Mouse (Mus musculus): ENCODE data around the gene Tdrd9. TPM values are rescaled to one million over a fixed set of nuclear protein-coding genes. Genes with fewer than 3 reads are reported as not detected.

The Tdrd9 gene
- polyA plus RNA-seq (2015; fragmentation: Nextera tagmentation; extraction: Ambion mirVana): 0.05 TPM in 1 of 2 replicates, not detected in the other

DNA sequence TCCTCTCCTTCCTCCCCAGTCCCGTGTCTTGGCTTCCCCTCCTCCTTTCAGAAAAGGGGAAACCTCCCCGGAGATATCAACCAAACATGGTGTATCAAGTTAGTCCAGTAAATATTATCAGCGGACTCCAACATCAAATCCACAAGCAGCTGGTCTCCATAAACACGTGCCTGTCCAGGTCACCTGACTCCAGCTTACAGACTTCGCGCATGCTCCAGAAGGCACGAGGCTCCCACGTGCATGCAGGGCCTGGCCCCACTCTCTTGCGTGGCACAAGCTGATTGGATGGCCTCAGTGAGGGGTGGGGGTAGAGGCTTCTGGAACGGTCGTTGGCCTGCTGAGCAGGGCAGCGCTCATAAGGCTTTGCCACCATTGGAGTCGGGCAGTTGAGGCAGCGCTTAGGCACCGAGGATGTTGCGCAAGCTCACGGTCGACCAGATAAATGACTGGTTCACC is at the start of gene Tdrd9:
Gene Tdrd9 (plus strand): TSS at position 329 of the 456 bp plus-strand sequence.
- Histone ChIP-seq H3K4me2 (no peak within 1 kb of the TSS), H3K9me3 (replicated peaks) (no peaks in the 10 kb centered on the region), H3K4me1 (replicated peaks) (peaks cover 4% of the 10 kb centered on the region), H3K4me3 (replicated peaks) (no peak within 1 kb of the TSS), H3K9ac (no peak within 1 kb of the TSS), H3K27ac (no peak within 1 kb of the TSS), H3K36me3 (no peaks in the 10 kb centered on the region), H3K27me3 (no peaks in the 10 kb centered on the region)
- DNase-seq (no peak), ATAC-seq (ENCODE audit: low read depth) (no peak)
- 75% methylated on average over 18 of the region's 18 CpGs for WGBS (ENCODE audit: insufficient replicate concordance)

DNA sequence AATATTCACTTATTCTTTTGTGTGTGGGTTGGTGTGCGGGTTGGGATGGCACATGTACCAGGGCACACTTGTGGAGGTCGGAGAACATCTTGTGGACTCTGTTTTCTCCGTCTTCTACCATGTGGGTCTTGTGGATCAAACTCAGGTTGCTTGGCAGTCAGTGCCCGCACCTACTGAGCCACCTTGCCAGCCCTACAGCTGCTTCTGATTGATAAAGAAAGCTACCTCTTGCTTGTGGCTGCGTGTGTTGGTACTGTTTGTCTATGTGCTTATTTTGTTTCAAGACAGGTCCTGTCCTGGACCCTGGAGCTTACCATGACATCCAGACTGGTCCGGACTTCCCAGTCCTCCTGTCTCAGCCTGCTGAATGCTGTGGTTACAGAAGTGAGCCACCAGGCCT is 48.2 kb upstream of the Tdrd9 start:
- Histone ChIP-seq H3K4me1 (replicated peaks) (peaks cover 20% of the 10 kb centered on the region), H3K36me3 (no peaks in the 10 kb centered on the region), H3K4me3 (replicated peaks) (no peak overlapping the region), H3K27ac (peak overlapping the region; percentile 54), H3K27me3 (peaks cover 4% of the 10 kb centered on the region), H3K9me3 (replicated peaks) (no peaks in the 10 kb centered on the region), H3K4me2 (no peak overlapping the region), H3K9ac (peak overlapping the region; percentile 19; the same call in 1 of the 2 replicates)
- ATAC-seq (ENCODE audit: low read depth) (peak; percentile 79), DNase-seq (peak; percentile 28)
- 45% methylated on average over 6 of the region's 6 CpGs for WGBS (ENCODE audit: insufficient replicate concordance)

DNA sequence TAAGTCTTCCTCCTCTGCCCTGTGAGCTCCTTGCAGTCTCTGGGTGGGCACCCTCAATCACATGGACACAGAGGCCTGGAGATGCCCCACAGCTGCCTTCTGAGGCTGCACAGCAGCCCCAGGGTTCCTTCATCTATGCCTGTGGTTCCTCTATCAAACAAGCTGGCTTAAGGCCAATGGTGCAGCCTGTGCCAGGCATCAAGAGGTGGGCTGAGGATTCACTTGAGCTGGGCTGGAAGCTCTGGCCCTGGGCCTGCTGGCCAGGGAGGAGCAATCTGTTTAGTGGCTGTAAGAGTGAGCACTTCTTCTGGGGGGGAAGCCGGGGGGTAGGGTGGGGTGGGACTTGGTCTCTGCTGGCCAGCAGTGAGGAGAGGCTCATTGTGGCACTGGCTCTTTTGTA is 44.0 kb upstream of the Tdrd9 start:
- ATAC-seq (ENCODE audit: low read depth) (no peak), DNase-seq (no peak)
- H3K27ac ChIP-seq: no peak overlapping the region
- no peaks in the 10 kb centered on the region for H3K36me3 ChIP-seq
- H3K4me3 ChIP-seq (replicated peaks): no peak overlapping the region
- no peak overlapping the region for H3K9ac ChIP-seq
- H3K27me3 ChIP-seq: no peaks in the 10 kb centered on the region
- WGBS (ENCODE audit: insufficient replicate concordance): 62% methylated on average over 1 of the region's 1 CpGs
- no peak overlapping the region for H3K4me2 ChIP-seq
- no peaks in the 10 kb centered on the region for H3K9me3 ChIP-seq (replicated peaks)
- H3K4me1 ChIP-seq (replicated peaks): peaks cover 24% of the 10 kb centered on the region

DNA sequence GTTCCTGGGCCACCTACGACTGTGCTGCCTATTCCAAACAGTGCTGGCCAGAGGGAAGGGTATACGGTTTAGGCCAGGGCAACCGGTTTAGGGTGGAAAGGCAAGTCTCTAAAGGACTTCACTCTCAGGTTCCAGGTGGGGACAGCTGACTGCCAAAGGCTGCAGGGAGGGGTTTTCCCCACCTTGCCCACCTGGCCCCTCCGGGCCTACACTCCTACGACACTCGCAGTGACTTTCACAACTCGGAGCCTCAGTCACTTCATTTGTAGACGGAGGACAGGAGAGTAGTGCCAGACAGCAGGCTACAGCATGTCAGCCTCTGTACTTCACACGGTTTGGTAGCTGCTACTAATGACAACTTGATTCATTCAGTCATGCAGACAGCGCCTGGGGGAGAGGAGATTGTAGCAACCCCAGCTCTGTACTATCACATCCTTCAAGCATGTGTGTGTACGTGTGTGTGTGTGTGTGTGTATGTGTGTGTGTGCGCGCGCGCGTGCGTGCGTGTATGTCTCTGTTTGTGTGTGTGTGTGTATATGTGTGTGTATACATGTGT is 42.9 kb upstream of the Tdrd9 start:
- Histone ChIP-seq H3K4me1 (replicated peaks) (peaks cover 25% of the 10 kb centered on the region), H3K36me3 (no peaks in the 10 kb centered on the region), H3K9me3 (replicated peaks) (no peaks in the 10 kb centered on the region), H3K27me3 (no peaks in the 10 kb centered on the region), H3K9ac (no peak overlapping the region), H3K4me2 (no peak overlapping the region), H3K27ac (no peak overlapping the region), H3K4me3 (replicated peaks) (no peak overlapping the region)
- DNase-seq: no peak
- WGBS (ENCODE audit: insufficient replicate concordance): 80% methylated on average over 18 of the region's 18 CpGs
- no peak for ATAC-seq (ENCODE audit: low read depth)

DNA sequence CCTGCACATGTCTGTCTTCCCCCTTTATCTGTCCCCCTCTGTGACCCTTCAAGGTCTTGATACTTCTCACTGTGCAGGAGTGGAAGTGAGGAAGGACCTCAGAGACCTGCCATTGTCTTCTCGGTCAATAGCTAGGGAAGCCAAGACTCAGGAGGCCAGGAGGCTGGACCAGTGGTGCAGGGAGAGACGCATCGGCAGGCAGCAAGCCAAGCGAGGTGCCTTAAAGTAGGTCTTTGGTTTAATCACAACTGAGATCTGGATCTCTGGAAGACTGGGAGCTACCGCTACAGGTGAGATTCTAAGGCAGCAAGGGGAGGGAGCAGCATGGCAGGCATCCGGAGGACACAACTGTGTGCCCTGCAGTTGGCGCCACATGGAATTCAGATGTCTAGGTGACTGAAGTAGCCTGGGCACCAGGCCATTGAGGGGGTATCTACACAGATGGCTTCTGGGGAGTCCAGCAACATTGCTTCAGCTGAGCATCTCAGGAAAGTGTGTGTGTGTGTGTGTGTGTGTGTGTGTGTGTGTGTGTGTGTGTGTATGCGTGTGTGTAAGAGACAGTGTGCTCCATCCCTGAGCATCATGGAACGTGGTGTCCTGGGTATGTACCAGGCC is 39.8 kb upstream of the Tdrd9 start:
- DNase-seq: no peak
- no peak overlapping the region for H3K9ac ChIP-seq
- H3K27me3 ChIP-seq: no peaks in the 10 kb centered on the region
- ATAC-seq (ENCODE audit: low read depth): no peak
- 71% methylated on average over 9 of the region's 9 CpGs for WGBS (ENCODE audit: insufficient replicate concordance)
- H3K4me3 ChIP-seq (replicated peaks): no peak overlapping the region
- H3K36me3 ChIP-seq: no peaks in the 10 kb centered on the region
- H3K9me3 ChIP-seq (replicated peaks): no peaks in the 10 kb centered on the region
- no peak overlapping the region for H3K4me2 ChIP-seq
- H3K4me1 ChIP-seq (replicated peaks): peaks cover 25% of the 10 kb centered on the region
- H3K27ac ChIP-seq: no peak overlapping the region

DNA sequence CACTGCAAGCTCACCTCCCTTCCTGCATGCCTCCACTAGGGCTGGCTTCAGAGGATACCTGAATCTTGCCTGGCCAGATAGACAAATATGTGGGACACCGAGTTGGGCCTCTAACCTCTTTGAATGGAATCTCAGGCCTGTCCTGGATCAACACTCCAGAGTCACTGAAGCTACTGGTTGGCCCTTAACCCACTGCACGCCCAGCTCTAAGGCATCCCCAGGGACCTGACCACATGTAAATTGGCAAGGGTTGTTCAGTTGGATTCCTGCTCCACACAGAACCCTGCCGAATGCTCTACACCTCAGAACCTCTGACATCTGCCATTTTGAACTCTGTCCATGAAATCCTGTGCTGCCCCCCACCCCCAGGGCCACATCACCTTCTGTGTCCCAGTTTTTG is 38.8 kb upstream of the Tdrd9 start:
- WGBS (ENCODE audit: insufficient replicate concordance): 61% methylated on average over 3 of the region's 3 CpGs
- Histone ChIP-seq H3K27ac (no peak overlapping the region), H3K4me1 (replicated peaks) (peaks cover 34% of the 10 kb centered on the region)

DNA sequence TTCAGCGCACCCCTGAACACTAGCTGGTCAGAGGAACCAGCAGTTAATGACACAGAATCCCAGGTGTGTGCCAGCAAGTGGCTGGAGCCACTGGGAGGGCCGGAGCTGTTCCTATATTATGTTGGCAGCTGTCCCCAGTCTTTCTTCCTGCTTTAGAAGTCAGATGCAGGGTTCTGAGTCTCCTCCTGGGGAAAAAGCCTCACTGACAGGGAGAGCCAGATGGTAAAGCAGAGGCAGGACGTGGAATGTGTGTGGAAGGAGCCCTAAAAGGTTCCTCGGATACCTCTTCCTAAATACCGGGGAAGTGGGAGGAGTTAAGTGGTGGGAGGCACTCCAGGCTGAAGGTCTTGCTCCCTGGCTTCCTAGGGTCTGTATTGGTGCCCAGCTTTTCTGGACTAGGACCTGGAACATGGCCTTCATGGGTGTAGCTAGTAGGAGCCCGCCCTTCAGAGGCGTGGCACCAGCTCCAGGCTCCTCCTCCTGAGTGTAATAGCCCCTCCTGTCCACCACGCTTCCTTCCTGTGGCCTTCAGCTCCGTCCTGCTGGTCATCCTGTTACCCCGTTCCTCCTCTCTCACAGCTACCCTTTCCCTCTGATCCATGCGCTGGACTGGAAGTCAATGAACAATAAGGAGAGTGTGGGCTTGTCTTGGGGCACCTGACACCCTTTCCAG is 38.2 kb upstream of the Tdrd9 start:
- DNase-seq (peak; percentile 42), ATAC-seq (ENCODE audit: low read depth) (peak; percentile 65)
- Histone ChIP-seq H3K9me3 (replicated peaks) (no peaks in the 10 kb centered on the region), H3K36me3 (no peaks in the 10 kb centered on the region), H3K27ac (peak overlapping the region; percentile 53), H3K9ac (no peak overlapping the region; the same call in 1 of the 2 replicates), H3K27me3 (no peaks in the 10 kb centered on the region), H3K4me2 (peak overlapping the region; percentile 30), H3K4me3 (replicated peaks) (no peak overlapping the region; the same call in 1 of the 2 replicates), H3K4me1 (replicated peaks) (peaks cover 41% of the 10 kb centered on the region)
- 32% methylated on average over 11 of the region's 11 CpGs for WGBS (ENCODE audit: insufficient replicate concordance)

More for the DNA sequence above, 38.8 kb upstream of the Tdrd9 start:
- Histone ChIP-seq H3K4me3 (replicated peaks) (no peak overlapping the region), H3K9ac (no peak overlapping the region), H3K4me2 (no peak overlapping the region), H3K36me3 (no peaks in the 10 kb centered on the region), H3K27me3 (no peaks in the 10 kb centered on the region), H3K9me3 (replicated peaks) (no peaks in the 10 kb centered on the region)
- ATAC-seq (ENCODE audit: low read depth) (no peak), DNase-seq (no peak)

DNA sequence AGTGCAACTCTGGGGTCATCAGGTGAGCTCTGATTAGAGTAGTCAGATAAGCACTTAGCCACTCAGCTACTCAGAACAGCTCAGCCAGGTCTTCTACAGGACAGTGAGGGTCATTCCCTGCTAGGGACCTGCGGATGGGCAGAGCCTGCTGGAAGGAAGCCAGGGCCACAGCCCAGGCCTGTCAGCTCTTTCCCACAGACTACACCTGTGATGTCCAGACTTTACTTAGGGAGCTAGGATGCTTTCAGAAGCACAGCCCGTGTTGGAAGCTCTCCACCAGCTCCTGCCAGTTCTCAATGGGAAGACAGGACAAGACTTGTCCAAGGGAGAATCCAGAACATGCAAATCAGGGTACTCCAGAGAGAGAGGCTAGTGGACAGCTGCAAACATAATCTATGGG is 37.4 kb upstream of the Tdrd9 start:
- Histone ChIP-seq H3K27ac (no peak overlapping the region), H3K4me2 (peak overlapping the region; percentile 30; the same call in 1 of the 2 replicates), H3K36me3 (no peaks in the 10 kb centered on the region), H3K9me3 (replicated peaks) (no peaks in the 10 kb centered on the region), H3K9ac (no peak overlapping the region), H3K4me1 (replicated peaks) (peaks cover 49% of the 10 kb centered on the region), H3K27me3 (no peaks in the 10 kb centered on the region), H3K4me3 (replicated peaks) (no peak overlapping the region)
- no peak for DNase-seq
- 54% methylated on average over 2 of the region's 2 CpGs for WGBS (ENCODE audit: insufficient replicate concordance)
- no peak for ATAC-seq (ENCODE audit: low read depth)

DNA sequence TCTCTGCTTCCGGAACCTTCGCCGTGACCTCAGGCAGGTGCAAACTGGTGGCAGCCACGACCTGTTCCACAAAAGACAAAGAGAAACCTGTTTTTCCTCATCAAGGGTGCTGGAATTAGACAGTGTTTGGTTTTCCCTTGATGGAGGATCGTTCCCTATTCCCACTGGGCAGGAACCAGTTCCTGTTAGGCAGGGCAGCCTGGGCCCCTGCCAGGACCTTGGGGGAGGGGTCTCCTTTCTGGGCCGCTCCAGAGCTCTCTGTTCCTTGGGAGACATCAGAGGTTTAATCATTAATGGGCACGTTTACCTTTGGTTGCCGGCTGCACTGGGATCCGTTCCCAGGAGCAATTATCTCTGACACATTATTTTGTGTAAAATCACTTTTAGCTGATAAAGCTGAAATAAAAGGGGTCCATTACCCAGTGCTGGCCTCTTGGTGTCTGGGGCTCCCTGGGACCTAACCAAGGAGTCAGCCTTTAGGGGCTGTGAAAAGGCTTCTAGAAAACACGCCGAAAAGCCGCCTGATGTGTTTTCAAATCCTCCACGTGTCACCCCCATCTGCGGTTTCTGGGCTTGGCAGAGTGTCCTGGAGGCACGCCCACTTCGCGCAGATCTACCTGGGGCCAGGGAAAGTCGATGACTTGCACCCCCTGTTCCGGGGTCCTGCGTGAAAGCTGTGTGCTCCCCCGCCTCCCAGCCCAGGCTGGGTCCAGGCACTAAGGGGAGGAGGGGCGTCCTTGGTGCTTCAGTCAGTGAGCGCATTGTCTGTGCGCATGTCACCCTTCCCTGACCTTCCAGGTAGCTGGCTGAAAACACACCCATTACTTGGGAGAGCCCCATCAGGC is 34.4 kb upstream of the Tdrd9 start:
- H3K4me2 ChIP-seq: peak overlapping the region; percentile 21; the same call in 1 of the 2 replicates
- H3K27ac ChIP-seq: no peak overlapping the region
- no peaks in the 10 kb centered on the region for H3K27me3 ChIP-seq
- ATAC-seq (ENCODE audit: low read depth): no peak
- H3K9ac ChIP-seq: no peak overlapping the region
- H3K36me3 ChIP-seq: no peaks in the 10 kb centered on the region
- WGBS (ENCODE audit: insufficient replicate concordance): 47% methylated on average over 24 of the region's 24 CpGs
- no peaks in the 10 kb centered on the region for H3K9me3 ChIP-seq (replicated peaks)
- H3K4me1 ChIP-seq (replicated peaks): peaks cover 53% of the 10 kb centered on the region
- DNase-seq: no peak
- H3K4me3 ChIP-seq (replicated peaks): no peak overlapping the region

DNA sequence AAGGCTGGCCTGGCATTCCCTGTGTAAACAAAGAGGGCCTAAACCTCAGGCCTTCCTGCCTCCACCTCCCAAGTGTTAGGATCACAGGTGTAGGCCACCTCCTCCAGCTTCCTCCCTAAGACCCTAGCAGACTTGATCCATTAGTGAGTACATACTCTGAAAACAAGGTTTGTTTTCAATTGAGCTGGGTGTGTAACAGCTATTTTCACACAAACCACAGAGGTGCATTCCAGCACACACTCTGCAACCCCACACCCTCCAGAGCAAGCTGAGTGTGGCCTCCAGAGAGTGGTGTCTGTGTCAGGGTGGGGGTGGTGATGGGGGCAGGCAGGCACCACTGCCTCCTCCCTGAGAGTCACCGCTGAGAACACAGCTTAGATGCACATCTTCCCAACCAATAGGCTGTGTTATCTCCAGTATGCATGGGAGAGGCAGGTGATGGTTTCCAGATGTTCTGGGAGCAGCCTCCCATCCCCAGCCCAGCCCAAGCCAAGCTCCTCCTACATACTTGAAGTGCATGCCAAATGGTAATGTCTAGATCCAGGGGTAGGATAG is 32.7 kb upstream of the Tdrd9 start:
- Histone ChIP-seq H3K27ac (no peak overlapping the region), H3K9ac (no peak overlapping the region), H3K4me1 (replicated peaks) (peaks cover 52% of the 10 kb centered on the region), H3K4me2 (no peak overlapping the region), H3K4me3 (replicated peaks) (no peak overlapping the region), H3K9me3 (replicated peaks) (no peaks in the 10 kb centered on the region), H3K36me3 (no peaks in the 10 kb centered on the region), H3K27me3 (no peaks in the 10 kb centered on the region)
- ATAC-seq (ENCODE audit: low read depth) (peak; percentile 37; the same call in 1 of the 2 replicates), DNase-seq (no peak)
- WGBS (ENCODE audit: insufficient replicate concordance): 30% methylated on average over 1 of the region's 1 CpGs

Measured in liver, embryonic 13.5 days (tissue).